Mouse (Mus musculus): ENCODE measurements around the gene Tmsb15b2. TPM values are rescaled to one million over a fixed set of nuclear protein-coding genes. Genes with fewer than 3 reads are reported as not detected.

The Tmsb15b2 gene
- total RNA-seq, 2 experiments from 2014 or later = 10.5 to 23.9 TPM

Other genes starting within 250 kb of the Tmsb15b2 start
- gene Morf4l2, start 231.8 kb downstream of the Tmsb15b2 start, total RNA-seq (2021) = 100 to 1,000 TPM; 362 to 377 TPM
- under 1 TPM in 1 of 2 experiments, not detected in 1; 0.35 TPM for gene Glra4, start 195.4 kb downstream of the Tmsb15b2 start, total RNA-seq (2021)
- 100 to 1,000 TPM; 682 to 762 TPM for gene Plp1, start 152.8 kb downstream of the Tmsb15b2 start, total RNA-seq (2021)
- 10 to 100 TPM; 16.9 to 30.6 TPM for gene Rab9b, start 106.7 kb downstream of the Tmsb15b2 start, total RNA-seq (2021)
- gene H2bfm, start 48.2 kb downstream of the Tmsb15b2 start, total RNA-seq (2021) = not detected
- gene Tmsb15l, start 1.4 kb upstream of the Tmsb15b2 start, total RNA-seq (2021) = 1 to 10 TPM; 4.2 to 4.4 TPM
- gene Tmsb15b1, start 1.4 kb upstream of the Tmsb15b2 start, total RNA-seq (2021) = 1 to 10 TPM; 1.1 to 9.9 TPM
- gene Zcchc18, start 17.7 kb upstream of the Tmsb15b2 start, total RNA-seq (2021) = 100 to 1,000 TPM; 267 to 271 TPM
- 10 to 100 TPM; 20.3 to 35.5 TPM for gene Slc25a53, start 62.8 kb upstream of the Tmsb15b2 start, total RNA-seq (2021)
- gene Fam199x, start 74.1 kb upstream of the Tmsb15b2 start, total RNA-seq (2021) = 1 to 10 TPM; 8.4 to 8.5 TPM
- gene Esx1, start 146.6 kb upstream of the Tmsb15b2 start, total RNA-seq (2021) = not detected